Mouse (Mus musculus): ENCODE data around the gene Il2rb. TPM values are rescaled to one million over a fixed set of nuclear protein-coding genes. Genes with fewer than 3 reads are reported as not detected.

Gene Il2rb
- polyA plus RNA-seq (2016; fragmentation: Nextera tagmentation; extraction: Ambion mirVana), result 0.09 TPM in 1 of 2 replicates, not detected in the other

- DNase-seq (ENCODE audit: low spot score), result no peak
Measured at GRCm38 (mm10) chr15:78494968-78495406, at the start of gene Il2rb. Gene Il2rb (minus strand): TSS chr15:78495271.

GRCm38 (mm10) chr15:78544561-78545001, 49.5 kb upstream of the Il2rb start, which contains the start of gene Sstr3:
Gene Sstr3 (minus strand): TSS chr15:78544685.
- H3K9me3 ChIP-seq, result no peaks in the 10 kb centered on the region
- no peaks in the 10 kb centered on the region for H3K36me3 ChIP-seq (replicated peaks)
- no peak within 1 kb of the TSS for H3K4me3 ChIP-seq
- 15% methylated on average over 14 of the region's 14 CpGs for WGBS
- H3K4me1 ChIP-seq, result peaks cover 28% of the 10 kb centered on the region
- peak within 1 kb of the TSS; percentile 35; the same call in 1 of the 2 replicates for H3K27ac ChIP-seq (replicated peaks)
- DNase-seq (ENCODE audit: low spot score), result no peak
- peaks cover 49% of the 10 kb centered on the region for H3K27me3 ChIP-seq (replicated peaks; ENCODE audit: low read depth, poor library complexity, severe bottlenecking)

More at GRCm38 (mm10) chr15:78494968-78495406, at the start of gene Il2rb:
- H3K27me3 ChIP-seq (replicated peaks; ENCODE audit: low read depth, poor library complexity, severe bottlenecking), result no peaks in the 10 kb centered on the region; the same call in 1 of the 2 replicates
- H3K4me3 ChIP-seq, result no peak within 1 kb of the TSS
- no peaks in the 10 kb centered on the region for H3K36me3 ChIP-seq (replicated peaks)
- no peak within 1 kb of the TSS for H3K27ac ChIP-seq (replicated peaks)
- peaks cover 19% of the 10 kb centered on the region for H3K4me1 ChIP-seq
- H3K9me3 ChIP-seq, result no peaks in the 10 kb centered on the region
- 89% methylated on average over 11 of the region's 11 CpGs for WGBS

GRCm38 (mm10) chr15:78544041-78544440, 49.0 kb upstream of the Il2rb start:
- WGBS, result 83% methylated on average over 15 of the region's 15 CpGs
- Histone ChIP-seq H3K4me3 (no peak overlapping the region), H3K9me3 (no peaks in the 10 kb centered on the region), H3K27ac (replicated peaks) (no peak overlapping the region), H3K27me3 (replicated peaks; ENCODE audit: low read depth, poor library complexity, severe bottlenecking) (peaks cover 54% of the 10 kb centered on the region), H3K36me3 (replicated peaks) (no peaks in the 10 kb centered on the region), H3K4me1 (peaks cover 24% of the 10 kb centered on the region)
- DNase-seq (ENCODE audit: low spot score), result no peak

GRCm38 (mm10) chr15:78542767-78543303, 47.8 kb upstream of the Il2rb start:
- WGBS, result 81% methylated on average over 7 of the region's 7 CpGs

GRCm38 (mm10) chr15:78542098-78542766, 47.2 kb upstream of the Il2rb start:
- H3K36me3 ChIP-seq (replicated peaks), result no peaks in the 10 kb centered on the region
- peaks cover 10% of the 10 kb centered on the region for H3K4me1 ChIP-seq
- no peak overlapping the region for H3K27ac ChIP-seq (replicated peaks)
- H3K9me3 ChIP-seq, result no peaks in the 10 kb centered on the region
- 83% methylated on average over 3 of the region's 3 CpGs for WGBS
- no peak for DNase-seq (ENCODE audit: low spot score)
- H3K27me3 ChIP-seq (replicated peaks; ENCODE audit: low read depth, poor library complexity, severe bottlenecking), result peaks cover 63% of the 10 kb centered on the region
- H3K4me3 ChIP-seq, result no peak overlapping the region

More at GRCm38 (mm10) chr15:78542767-78543303, 47.8 kb upstream of the Il2rb start:
- Histone ChIP-seq H3K27me3 (replicated peaks; ENCODE audit: low read depth, poor library complexity, severe bottlenecking) (peaks cover 62% of the 10 kb centered on the region), H3K4me1 (peaks cover 14% of the 10 kb centered on the region), H3K9me3 (no peaks in the 10 kb centered on the region), H3K36me3 (replicated peaks) (no peaks in the 10 kb centered on the region), H3K4me3 (no peak overlapping the region), H3K27ac (replicated peaks) (no peak overlapping the region)
- no peak for DNase-seq (ENCODE audit: low spot score)

GRCm38 (mm10) chr15:78541606-78542005, 46.5 kb upstream of the Il2rb start:
- H3K4me1 ChIP-seq, result peaks cover 10% of the 10 kb centered on the region
- H3K27ac ChIP-seq (replicated peaks), result no peak overlapping the region
- 76% methylated on average over 3 of the region's 3 CpGs for WGBS
- H3K27me3 ChIP-seq (replicated peaks; ENCODE audit: low read depth, poor library complexity, severe bottlenecking), result peaks cover 63% of the 10 kb centered on the region
- no peak overlapping the region for H3K4me3 ChIP-seq
- DNase-seq (ENCODE audit: low spot score), result no peak
- H3K9me3 ChIP-seq, result no peaks in the 10 kb centered on the region
- H3K36me3 ChIP-seq (replicated peaks), result no peaks in the 10 kb centered on the region

GRCm38 (mm10) chr15:78541036-78541435, 46.0 kb upstream of the Il2rb start:
- Histone ChIP-seq H3K4me1 (peaks cover 11% of the 10 kb centered on the region), H3K27me3 (replicated peaks; ENCODE audit: low read depth, poor library complexity, severe bottlenecking) (peaks cover 63% of the 10 kb centered on the region), H3K9me3 (no peaks in the 10 kb centered on the region), H3K4me3 (no peak overlapping the region), H3K27ac (replicated peaks) (no peak overlapping the region), H3K36me3 (replicated peaks) (no peaks in the 10 kb centered on the region)
- no peak for DNase-seq (ENCODE audit: low spot score)
- 84% methylated on average over 3 of the region's 3 CpGs for WGBS

GRCm38 (mm10) chr15:78535723-78536421, 40.8 kb upstream of the Il2rb start:
- Histone ChIP-seq H3K4me1 (peaks cover 18% of the 10 kb centered on the region), H3K36me3 (replicated peaks) (no peaks in the 10 kb centered on the region), H3K4me3 (no peak overlapping the region), H3K27ac (replicated peaks) (no peak overlapping the region), H3K27me3 (replicated peaks; ENCODE audit: low read depth, poor library complexity, severe bottlenecking) (peaks cover 42% of the 10 kb centered on the region), H3K9me3 (no peaks in the 10 kb centered on the region)
- WGBS, result 50% methylated on average over 10 of the region's 10 CpGs
- no peak for DNase-seq (ENCODE audit: low spot score)

GRCm38 (mm10) chr15:78533346-78533835, 38.3 kb upstream of the Il2rb start:
- peaks cover 41% of the 10 kb centered on the region for H3K4me1 ChIP-seq
- no peak for DNase-seq (ENCODE audit: low spot score)

GRCm38 (mm10) chr15:78532566-78533345, 37.7 kb upstream of the Il2rb start:
- H3K4me1 ChIP-seq, result peaks cover 45% of the 10 kb centered on the region
- H3K36me3 ChIP-seq (replicated peaks), result no peaks in the 10 kb centered on the region
- DNase-seq (ENCODE audit: low spot score), result no peak
- WGBS, result 74% methylated on average over 10 of the region's 10 CpGs
- no peak overlapping the region for H3K27ac ChIP-seq (replicated peaks)
- 0 out of 2 replicates have a peak overlapping the region, but pooled peaks have one; percentile 58 for H3K4me3 ChIP-seq
- no peaks in the 10 kb centered on the region for H3K9me3 ChIP-seq
- peaks cover 31% of the 10 kb centered on the region for H3K27me3 ChIP-seq (replicated peaks; ENCODE audit: low read depth, poor library complexity, severe bottlenecking)

More at GRCm38 (mm10) chr15:78533346-78533835, 38.3 kb upstream of the Il2rb start:
- Histone ChIP-seq H3K9me3 (no peaks in the 10 kb centered on the region), H3K27ac (replicated peaks) (no peak overlapping the region), H3K4me3 (no peak overlapping the region), H3K36me3 (replicated peaks) (no peaks in the 10 kb centered on the region), H3K27me3 (replicated peaks; ENCODE audit: low read depth, poor library complexity, severe bottlenecking) (peaks cover 37% of the 10 kb centered on the region)
- WGBS, result 79% methylated on average over 10 of the region's 10 CpGs

GRCm38 (mm10) chr15:78531901-78532469, 36.9 kb upstream of the Il2rb start:
- Histone ChIP-seq H3K36me3 (replicated peaks) (no peaks in the 10 kb centered on the region), H3K4me3 (peak overlapping the region; percentile 58), H3K9me3 (no peaks in the 10 kb centered on the region), H3K4me1 (peaks cover 46% of the 10 kb centered on the region), H3K27ac (replicated peaks) (peak overlapping the region; percentile 87), H3K27me3 (replicated peaks; ENCODE audit: low read depth, poor library complexity, severe bottlenecking) (peaks cover 31% of the 10 kb centered on the region)
- peak; percentile 96 for DNase-seq (ENCODE audit: low spot score)
- WGBS, result 1% methylated on average over 25 of the region's 25 CpGs

- no peak for DNase-seq (ENCODE audit: low spot score)
- no peaks in the 10 kb centered on the region for H3K9me3 ChIP-seq
- peak overlapping the region; percentile 87 for H3K27ac ChIP-seq (replicated peaks)
- 76% methylated on average over 4 of the region's 4 CpGs for WGBS
- H3K4me1 ChIP-seq, result peaks cover 46% of the 10 kb centered on the region
- peak overlapping the region; percentile 58; the same call in 1 of the 2 replicates for H3K4me3 ChIP-seq
- H3K27me3 ChIP-seq (replicated peaks; ENCODE audit: low read depth, poor library complexity, severe bottlenecking), result peaks cover 31% of the 10 kb centered on the region
- H3K36me3 ChIP-seq (replicated peaks), result no peaks in the 10 kb centered on the region
Measured at GRCm38 (mm10) chr15:78531451-78531720, 36.3 kb upstream of the Il2rb start.

All from embryonic facial prominence, embryonic 10.5 days (tissue).